Mouse (Mus musculus) hindbrain, embryonic 16.5 days (tissue): Measurements from ENCODE around the gene Mrm1. TPM values are rescaled to one million over a fixed set of nuclear protein-coding genes. Genes with fewer than 3 reads are reported as not detected.

Experiments used
- ATAC-seq: fragments of 200-750 bp; cut with Nextera tagmentation; 2 replicates; pipeline ENCODE4 v1.8.0; 2017; ENCODE audit warnings: moderate TSS enrichment, moderate library complexity
- H3K27ac ChIP-seq: fragments of 300-500 bp; sonication (generic); 2 replicates; pipeline ENCODE4 v1.5.1; 2014; ENCODE audit warnings: low read depth, mild to moderate bottlenecking, control low read depth, low read length, moderate library complexity
- H3K27me3 ChIP-seq: fragments of 300-500 bp; sonication (generic); replicated peaks from 2 replicates; pipeline ENCODE4 v1.6.1; 2014; ENCODE audit warnings: low read length; ENCODE audit not compliant: control insufficient read depth, insufficient read depth
- H3K36me3 ChIP-seq: fragments of 300-500 bp; sonication (generic); 2 replicates; pipeline ENCODE4 v1.6.1; 2014; ENCODE audit warnings: mild to moderate bottlenecking, low read length, moderate library complexity, mixed read lengths; ENCODE audit not compliant: control insufficient read depth, insufficient read depth
- H3K4me1 ChIP-seq: fragments of 300-500 bp; sonication (generic); 2 replicates; pipeline ENCODE4 v1.6.1; 2014; ENCODE audit warnings: low read depth, low read length; ENCODE audit not compliant: control insufficient read depth, insufficient read depth
- H3K4me2 ChIP-seq: fragments of 300-500 bp; sonication (generic); 2 replicates; pipeline ENCODE4 v1.6.1; 2014; ENCODE audit warnings: mild to moderate bottlenecking, low read length, control low read depth, moderate library complexity
- H3K4me3 ChIP-seq: fragments of 300-500 bp; sonication (generic); 2 replicates; pipeline ENCODE4 v1.5.1; 2014; ENCODE audit warnings: mild to moderate bottlenecking, low read length, control low read depth, moderate library complexity
- H3K9ac ChIP-seq: fragments of 300-500 bp; sonication (generic); 2 replicates; pipeline ENCODE4 v1.6.1; 2014; ENCODE audit warnings: low read depth, mild to moderate bottlenecking, control low read depth, low read length, moderate library complexity
- H3K9me3 ChIP-seq: fragments of 300-500 bp; sonication (generic); 2 replicates; pipeline ENCODE4 v1.6.1; 2014; ENCODE audit warnings: mild to moderate bottlenecking, low read length, moderate library complexity; ENCODE audit not compliant: control insufficient read depth
- WGBS: fragments of 180-500 bp; shearing (Covaris S2); extraction: QIAGEN DNeasy Blood & Tissue Kit; methylation state at CpG from one replicate; pipeline ENCODE4 v1.1.7; 2014; 5-methylcytosine and 5-hydroxymethylcytosine counted together
- polyA plus RNA-seq: library from polyadenylated mRNA; unstranded; fragments of >200 nt; fragmentation: Nextera tagmentation; extraction: Ambion mirVana; gene quantifications from 2 replicates; pipeline ENCODE4 v1.2.1, GENCODE M21; 2015

Gene Mrm1
- polyA plus RNA-seq, 1 experiment from 2014 or later = 26.0 TPM

DNA sequence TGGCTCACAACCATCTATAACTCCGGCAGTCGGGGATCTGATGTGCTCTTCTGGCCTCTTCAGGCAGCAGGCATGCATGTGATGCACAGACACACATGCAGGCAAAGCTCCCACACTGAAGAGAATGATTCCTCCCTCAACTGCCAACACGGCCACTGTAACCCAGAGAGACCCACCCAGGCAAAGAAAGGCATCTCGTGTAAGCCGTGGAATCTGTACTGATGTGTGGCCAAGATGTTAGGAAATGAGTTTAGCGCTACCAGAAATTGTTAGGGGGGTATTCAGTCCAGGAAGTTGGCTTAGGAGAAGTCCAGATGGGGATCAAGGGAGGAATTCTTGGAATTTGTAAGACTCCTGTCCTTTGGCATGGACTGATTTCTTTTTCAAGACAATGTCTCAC, 28.9 kb downstream of the Mrm1 start:
- no peak for ATAC-seq
- no peak overlapping the region for H3K4me3 ChIP-seq
- H3K9me3 ChIP-seq = no peaks in the 10 kb centered on the region
- peak overlapping the region; percentile 5; the same call in 1 of the 2 replicates for H3K9ac ChIP-seq
- no peak overlapping the region for H3K27ac ChIP-seq
- no peaks in the 10 kb centered on the region for H3K36me3 ChIP-seq
- H3K4me2 ChIP-seq = no peak overlapping the region
- 0 out of 2 replicates have a peak, but pooled peaks cover 2% of the 10 kb centered on the region for H3K27me3 ChIP-seq
- 39% methylated on average over 6 of the region's 6 CpGs for WGBS
- H3K4me1 ChIP-seq = peaks cover 5% of the 10 kb centered on the region

DNA sequence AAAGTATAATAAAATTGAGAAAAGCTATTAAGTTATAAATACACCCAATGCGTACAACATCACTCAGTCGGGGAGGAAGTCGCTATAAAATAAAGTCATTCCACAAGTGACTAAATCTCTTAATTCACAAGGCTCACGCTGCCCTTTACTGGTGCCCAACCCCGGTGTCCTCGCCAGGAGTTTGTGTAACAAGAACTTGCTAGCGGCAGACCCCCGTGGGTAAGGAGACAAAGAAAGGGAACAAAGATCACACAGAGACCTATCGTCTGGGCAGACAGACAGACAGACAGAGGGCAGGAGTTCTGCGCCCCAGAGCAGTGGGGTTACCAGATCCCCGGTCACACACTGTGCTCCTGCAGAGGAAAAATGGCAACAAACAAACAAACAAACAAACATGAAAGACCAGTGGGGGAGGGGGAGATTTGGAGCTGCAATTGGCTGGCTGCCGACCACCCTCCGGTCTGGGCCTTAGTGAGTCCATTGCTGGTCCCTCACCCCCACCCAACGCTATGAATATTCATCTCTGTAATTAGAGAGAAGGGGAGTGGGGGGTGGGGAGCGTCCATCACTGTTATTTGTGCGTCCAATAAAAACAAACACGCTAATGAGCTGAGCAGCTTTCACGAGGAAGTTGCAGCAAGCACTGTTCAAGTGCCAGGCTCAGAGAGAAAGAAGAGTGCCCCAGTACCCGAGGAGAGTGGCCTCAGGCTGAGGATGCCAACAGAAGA, 39.0 kb downstream of the Mrm1 start:
- no peak overlapping the region for H3K9ac ChIP-seq
- H3K27me3 ChIP-seq = no peaks in the 10 kb centered on the region
- no peak overlapping the region for H3K4me3 ChIP-seq
- no peak overlapping the region for H3K27ac ChIP-seq
- ATAC-seq = peak; percentile 68; the same call in 1 of the 2 replicates
- H3K9me3 ChIP-seq = no peaks in the 10 kb centered on the region
- peaks cover 22% of the 10 kb centered on the region for H3K4me1 ChIP-seq
- 1% methylated on average over 19 of the region's 19 CpGs for whole genome bisulfite sequencing
- no peaks in the 10 kb centered on the region for H3K36me3 ChIP-seq
- H3K4me2 ChIP-seq = peak overlapping the region; percentile 32

DNA sequence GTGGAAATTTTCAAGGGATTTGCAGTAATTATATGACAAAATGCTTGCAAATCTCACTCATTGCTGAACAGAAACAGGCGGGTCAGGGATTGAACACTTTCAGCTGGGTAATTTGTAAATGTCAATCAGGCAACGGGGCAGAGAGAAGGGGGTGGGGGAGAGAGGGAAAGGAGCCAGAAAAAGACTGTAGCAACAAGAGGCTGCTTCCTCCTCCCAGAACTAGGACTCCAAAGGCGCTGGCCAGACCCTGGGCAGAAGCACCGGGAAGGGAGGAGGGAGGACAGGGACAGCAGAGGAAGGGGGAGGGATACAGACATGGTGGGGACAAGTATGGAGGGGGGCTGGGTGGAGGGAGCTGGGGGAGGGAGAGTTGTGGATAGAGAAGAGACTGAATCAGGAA, 43.8 kb downstream of the Mrm1 start:
- Histone ChIP-seq H3K27me3 (no peaks in the 10 kb centered on the region), H3K9ac (no peak overlapping the region), H3K9me3 (no peaks in the 10 kb centered on the region), H3K36me3 (no peaks in the 10 kb centered on the region), H3K4me3 (no peak overlapping the region), H3K27ac (peak overlapping the region; percentile 19), H3K4me2 (peak overlapping the region; percentile 7; the same call in 1 of the 2 replicates), H3K4me1 (peaks cover 27% of the 10 kb centered on the region)
- WGBS = 0% methylated on average over 4 of the region's 4 CpGs
- ATAC-seq = peak; percentile 53; the same call in 1 of the 2 replicates

GRCm38 (mm10) chr11:84774870-84775514, 44.3 kb downstream of the Mrm1 start:
- no peak overlapping the region for H3K9ac ChIP-seq
- H3K27ac ChIP-seq = peak overlapping the region; percentile 48
- no peaks in the 10 kb centered on the region for H3K36me3 ChIP-seq
- peak overlapping the region; percentile 7; the same call in 1 of the 2 replicates for H3K4me2 ChIP-seq
- peak; percentile 50 for ATAC-seq
- H3K27me3 ChIP-seq = no peaks in the 10 kb centered on the region
- WGBS = 27% methylated on average over 13 of the region's 13 CpGs
- H3K9me3 ChIP-seq = no peaks in the 10 kb centered on the region
- no peak overlapping the region for H3K4me3 ChIP-seq
- H3K4me1 ChIP-seq = peaks cover 21% of the 10 kb centered on the region

GRCm38 (mm10) chr11:84767898-84768297, 51.4 kb downstream of the Mrm1 start:
- Histone ChIP-seq H3K9me3 (no peaks in the 10 kb centered on the region), H3K27ac (no peak overlapping the region), H3K27me3 (no peaks in the 10 kb centered on the region), H3K9ac (no peak overlapping the region; the same call in 1 of the 2 replicates), H3K4me2 (no peak overlapping the region), H3K36me3 (no peaks in the 10 kb centered on the region), H3K4me1 (peaks cover 11% of the 10 kb centered on the region), H3K4me3 (no peak overlapping the region)
- 49% methylated on average over 6 of the region's 6 CpGs for WGBS
- no peak for ATAC-seq

DNA sequence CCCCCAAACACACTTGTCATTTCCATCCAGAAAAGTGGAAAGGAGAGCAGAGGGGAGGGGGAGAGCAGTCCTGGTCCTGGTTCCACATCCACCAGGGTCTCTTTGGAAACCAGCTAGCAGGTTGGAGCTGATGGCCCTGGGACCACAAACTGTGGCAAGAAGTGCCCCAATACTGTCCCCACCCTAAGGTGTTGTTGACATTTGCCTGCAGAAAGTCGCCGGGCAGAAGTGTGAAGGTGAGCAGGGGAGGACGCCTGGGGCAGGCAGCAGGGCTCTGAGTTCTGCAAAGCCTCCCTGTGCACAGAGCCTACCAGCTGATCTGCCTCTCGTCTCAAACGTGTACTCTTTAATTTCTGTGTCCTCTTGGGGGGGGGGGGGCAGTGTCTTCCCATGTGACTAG, 54.2 kb downstream of the Mrm1 start:
- no peak for ATAC-seq
- Histone ChIP-seq H3K27me3 (no peaks in the 10 kb centered on the region; the same call in 1 of the 2 replicates), H3K4me2 (no peak overlapping the region), H3K36me3 (no peaks in the 10 kb centered on the region), H3K4me3 (no peak overlapping the region), H3K9ac (no peak overlapping the region), H3K9me3 (no peaks in the 10 kb centered on the region), H3K4me1 (peaks cover 22% of the 10 kb centered on the region), H3K27ac (peak overlapping the region; percentile 31; the same call in 1 of the 2 replicates)
- 25% methylated on average over 5 of the region's 5 CpGs for WGBS

DNA sequence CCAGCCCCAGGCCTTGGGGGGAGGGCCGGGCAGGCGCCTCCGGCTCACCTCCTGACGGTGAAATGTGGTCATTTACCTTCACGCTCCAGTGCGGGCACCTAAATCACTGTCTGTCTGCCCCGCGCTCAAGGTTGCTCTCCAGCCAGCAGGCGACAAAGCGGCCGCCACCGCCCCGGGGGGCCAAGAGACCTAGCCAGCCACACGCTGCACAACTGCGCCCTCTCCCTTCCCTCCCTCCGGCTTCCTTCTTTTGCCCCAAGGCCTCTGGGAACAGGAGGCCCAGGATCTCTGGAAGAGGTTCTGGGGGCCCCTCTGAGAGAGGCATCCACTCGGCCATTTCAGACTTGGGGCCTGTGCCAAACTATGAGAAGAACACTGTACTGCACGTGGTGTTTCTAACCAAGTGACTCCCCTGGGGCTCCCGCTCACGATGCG, 54.8 kb downstream of the Mrm1 start:
- Histone ChIP-seq H3K4me1 (peaks cover 27% of the 10 kb centered on the region), H3K4me3 (no peak overlapping the region), H3K4me2 (peak overlapping the region; percentile 25), H3K36me3 (no peaks in the 10 kb centered on the region), H3K9ac (peak overlapping the region; percentile 0; the same call in 1 of the 2 replicates), H3K27ac (no peak overlapping the region), H3K9me3 (no peaks in the 10 kb centered on the region), H3K27me3 (no peaks in the 10 kb centered on the region; the same call in 1 of the 2 replicates)
- ATAC-seq = 0 out of 2 replicates have a peak, but pooled peaks have one; percentile 13
- whole genome bisulfite sequencing = 3% methylated on average over 18 of the region's 21 CpGs

GRCm38 (mm10) chr11:84764116-84764515, 55.2 kb downstream of the Mrm1 start:
- Histone ChIP-seq H3K9me3 (no peaks in the 10 kb centered on the region), H3K4me3 (no peak overlapping the region), H3K27me3 (no peaks in the 10 kb centered on the region; the same call in 1 of the 2 replicates), H3K27ac (no peak overlapping the region), H3K4me2 (peak overlapping the region; percentile 25), H3K36me3 (no peaks in the 10 kb centered on the region), H3K9ac (peak overlapping the region; percentile 0; the same call in 1 of the 2 replicates), H3K4me1 (peaks cover 27% of the 10 kb centered on the region)
- WGBS = 19% methylated on average over 8 of the region's 8 CpGs
- ATAC-seq = 0 out of 2 replicates have a peak, but pooled peaks have one; percentile 12
